18 mouse cellular contexts compared by ENCODE assay signal in genomic region chr5:35882391-35882790, GRCm38 (mm10). TPM values are rescaled to one million over a fixed set of nuclear protein-coding genes. Genes with fewer than 3 reads are reported as not detected.
DNase-seq lines count a peak whose midpoint lies in the region; TF ChIP-seq lines count a peak whose summit lies in the region.
"Had no signal": no experiment of that assay in that cellular context is flagged by ENCODE, and none has a peak within 500 bp of the region (broad histone marks: within the 10 kb centered on the region; RNA-seq: fewer than 3 reads in every experiment).

No protein-coding gene starts in this region.

- 36% methylated on average over 9 of the region's 9 CpGs for WGBS in liver, adult 2 months

- DNase-seq in adrenal gland, postnatal 14 days = peak; percentile 63
- no peak for DNase-seq in adrenal gland, postnatal 36 days
- DNase-seq in liver, adult 2 months (ENCODE audit: extremely low read depth, low read depth, low spot score) = peak; percentile 9
- DNase-seq in liver = no peak
- peak; percentile 77 to 80 for DNase-seq in kidney, adult 8-10 months
- DNase-seq in kidney, postnatal 36 days = peak; percentile 69 to 84
- no peak for DNase-seq in embryo, embryonic 10 days (ENCODE audit: low spot score)
- no peak for DNase-seq in urinary bladder, adult 18-20 months (ENCODE audit: low spot score in 2 of 2)
- DNase-seq: cerebellum, adult 2 months; heart, adult 11 months; heart, postnatal 14 days; layer of hippocampus, postnatal 36 days; lung, adult 2 months; lung, postnatal 36 days; right cerebral cortex, postnatal 14 days had no signal

- TF ChIP-seq POLR2A in liver, adult 2 months (IDR thresholded peaks at IDR 0.05; ENCODE audit: extremely low read depth, insufficient read depth, low read length) = no peak

- H3K79me2 ChIP-seq in liver, adult 2 months (ENCODE audit: control insufficient read depth, insufficient read depth, low read length) = no peaks in the 10 kb centered on the region

- H3K9ac ChIP-seq in liver, adult 2 months (ENCODE audit: low read depth, low read length) = no peak overlapping the region
- H3K9ac ChIP-seq: heart, embryonic 12.5 days; neural tube, embryonic 15.5 days had no signal

- no peak for TF ChIP-seq CTCF in liver, adult 2 months (IDR thresholded peaks at IDR 0.05; ENCODE audit: low read depth, low read length)

- no peaks in the 10 kb centered on the region for H3K27me3 ChIP-seq in liver, adult 2 months (ENCODE audit: control insufficient read depth, insufficient read depth, low read length)
- H3K27me3 ChIP-seq: heart, embryonic 12.5 days; neural tube, embryonic 15.5 days had no signal

- no peaks in the 10 kb centered on the region for H3K4me1 ChIP-seq in liver, adult 2 months (ENCODE audit: control insufficient read depth, insufficient read depth, low read length)

- H3K4me3 ChIP-seq in liver, adult 2 months (ENCODE audit: insufficient read depth, low read depth, low read length) = no peak overlapping the region
- H3K4me3 ChIP-seq: embryonic facial prominence, embryonic 10.5 days; heart, embryonic 12.5 days; neural tube, embryonic 15.5 days had no signal

- no peaks in the 10 kb centered on the region for H3K36me3 ChIP-seq in liver, adult 2 months (ENCODE audit: control insufficient read depth, insufficient read depth, low read length)
- H3K36me3 ChIP-seq: embryonic facial prominence, embryonic 10.5 days; heart, embryonic 12.5 days; neural tube, embryonic 15.5 days had no signal

- H3K27ac ChIP-seq in liver, adult 2 months (replicated peaks; ENCODE audit: insufficient read depth, low read depth, low read length) = no peak overlapping the region
- H3K27ac ChIP-seq: embryonic facial prominence, embryonic 10.5 days; neural tube, embryonic 15.5 days had no signal

RNA-seq across cellular contexts. Expression of gene Afap1, which starts 10.7 kb away (rescaled TPM):
- 20.8 and 24.9 TPM in 2 replicates for total RNA-seq in adrenal gland, postnatal 14 days (2021)
- total RNA-seq in adrenal gland, postnatal 36 days (2021) = 10 to 100 TPM; 21.1 to 25.9 TPM
- total RNA-seq in liver, adult 2 months (2014; rRNA removed) = 0.55 and 1.1 TPM in 2 replicates
- 0.46 and 0.73 TPM in 2 replicates for polyA plus RNA-seq in liver, adult 2 months (2012; rRNA removed)

Comparison
In these comparisons a context has a peak if more than half of its experiments do, and no peak if none do; other contexts are left out.
1. DNase-seq: peak in adrenal gland, postnatal 14 days (single experiment), liver, adult 2 months (single experiment), kidney, adult 8-10 months (2 of 2) and kidney, postnatal 36 days (2 of 2); none in adrenal gland, postnatal 36 days (0 of 2), liver (single experiment), embryo, embryonic 10 days (single experiment) and urinary bladder, adult 18-20 months (0 of 2).
2. RNA of gene Afap1, which starts 10.7 kb away (total RNA-seq): 21.1 to 25.9 TPM in adrenal gland, postnatal 36 days and 20.8 to 24.9 TPM in adrenal gland, postnatal 14 days; 0.55 to 1.1 TPM in liver, adult 2 months; every median in the first group is over 10 times any median in the second.